Mouse (Mus musculus) B cell, adult (primary cell): ENCODE results near the gene Rexo4. TPM values are rescaled to one million over a fixed set of nuclear protein-coding genes. Genes with fewer than 3 reads are reported as not detected.

Experiments
- total RNA-seq: library from RNA; stranded (reverse); gene quantifications from 4 replicates; pipeline ENCODE4 v1.2.4, GENCODE M21; 2023; ENCODE audit not compliant: inconsistent age

The Rexo4 gene
- 56.8 to 74.9 TPM (median 67.4 TPM) in 4 replicates for total RNA-seq

GRCm38 (mm10) chr2:26963923-26964723 lies at the start of gene Rexo4:
Gene Rexo4 (minus strand): TSS chr2:26964386.

GRCm38 (mm10) chr2:27009714-27010244 lies 45.6 kb upstream of the Rexo4 start, which contains the start of gene Cacfd1:
Gene Cacfd1 (plus strand): TSS chr2:27009926.

GRCm38 (mm10) chr2:26973116-26973515 lies 8.9 kb upstream of the Rexo4 start, which contains the start of gene Adamts13:
Gene Adamts13 (plus strand): TSS chr2:26973416.

GRCm38 (mm10) chr2:26933304-26934055 lies 30.7 kb downstream of the Rexo4 start, which contains the start of the genes Surf4 and Stkld1:
Gene Surf4 (minus strand): TSS chr2:26933928.
Gene Stkld1 (plus strand): TSS chr2:26934047.

GRCm38 (mm10) chr2:26915927-26916728 lies 48.1 kb downstream of the Rexo4 start, which contains the start of the genes Surf2 and Surf1:
Gene Surf2 (plus strand): TSS chr2:26916367.
Gene Surf1 (minus strand): TSS chr2:26916530.

GRCm38 (mm10) chr2:26910124-26910993 lies 53.8 kb downstream of the Rexo4 start, which contains the start of the genes Med22 and Rpl7a:
Gene Med22 (minus strand): TSS chr2:26910677.
Gene Rpl7a (plus strand): TSS chr2:26910764.

Other genes with a start within 250 kb of the Rexo4 start
- not detected in 4 replicates for gene Abo, start 99.4 kb downstream of the Rexo4 start, total RNA-seq
- gene Surf6, start 61.5 kb downstream of the Rexo4 start, total RNA-seq = 66.0 to 76.3 TPM (median 70.9 TPM) in 4 replicates
- 14.9 to 18.4 TPM (median 17.2 TPM) in 4 replicates for gene Med22, start 53.7 kb downstream of the Rexo4 start, total RNA-seq
- gene Rpl7a, start 53.6 kb downstream of the Rexo4 start, total RNA-seq = 716 to 763 TPM (median 757 TPM) in 4 replicates
- 45.9 to 55.5 TPM (median 50.3 TPM) in 4 replicates for gene Surf2, start 48.0 kb downstream of the Rexo4 start, total RNA-seq
- 55.8 to 77.5 TPM (median 60.0 TPM) in 4 replicates for gene Surf1, start 47.9 kb downstream of the Rexo4 start, total RNA-seq
- gene Surf4, start 30.5 kb downstream of the Rexo4 start, total RNA-seq = 58.8 to 67.2 TPM (median 62.0 TPM) in 4 replicates
- not detected in 4 replicates for gene Stkld1, start 30.3 kb downstream of the Rexo4 start, total RNA-seq
- 0.16 TPM in 1 of 4 replicates, not detected in the others for gene Adamts13, start 9.0 kb upstream of the Rexo4 start, total RNA-seq
- 36.1 to 44.2 TPM (median 39.9 TPM) in 4 replicates for gene Cacfd1, start 45.5 kb upstream of the Rexo4 start, total RNA-seq
- 6.8 to 9.0 TPM (median 8.5 TPM) in 4 replicates for gene Slc2a6, start 63.6 kb upstream of the Rexo4 start, total RNA-seq
- not detected in 4 replicates for gene Mymk, start 107.8 kb upstream of the Rexo4 start, total RNA-seq
- 1.6 to 5.0 TPM (median 3.4 TPM) in 4 replicates for gene Adamtsl2, start 115.0 kb upstream of the Rexo4 start, total RNA-seq
- not detected in 4 replicates for gene Fam163b, start 178.1 kb upstream of the Rexo4 start, total RNA-seq
- not detected in 4 replicates for gene Dbh, start 200.8 kb upstream of the Rexo4 start, total RNA-seq